Mouse (Mus musculus): ENCODE measurements around the gene Tent5b. TPM values are rescaled to one million over a fixed set of nuclear protein-coding genes. Genes with fewer than 3 reads are reported as not detected.

Gene Tent5b
- 4.6 TPM for polyA plus RNA-seq (2014; fragmentation: Illumina TruSeq; extraction: RNeasy Lipid Tissue Mini Kit (QIAGEN cat#74804); ENCODE audit: low read depth, low replicate concordance)

DNA sequence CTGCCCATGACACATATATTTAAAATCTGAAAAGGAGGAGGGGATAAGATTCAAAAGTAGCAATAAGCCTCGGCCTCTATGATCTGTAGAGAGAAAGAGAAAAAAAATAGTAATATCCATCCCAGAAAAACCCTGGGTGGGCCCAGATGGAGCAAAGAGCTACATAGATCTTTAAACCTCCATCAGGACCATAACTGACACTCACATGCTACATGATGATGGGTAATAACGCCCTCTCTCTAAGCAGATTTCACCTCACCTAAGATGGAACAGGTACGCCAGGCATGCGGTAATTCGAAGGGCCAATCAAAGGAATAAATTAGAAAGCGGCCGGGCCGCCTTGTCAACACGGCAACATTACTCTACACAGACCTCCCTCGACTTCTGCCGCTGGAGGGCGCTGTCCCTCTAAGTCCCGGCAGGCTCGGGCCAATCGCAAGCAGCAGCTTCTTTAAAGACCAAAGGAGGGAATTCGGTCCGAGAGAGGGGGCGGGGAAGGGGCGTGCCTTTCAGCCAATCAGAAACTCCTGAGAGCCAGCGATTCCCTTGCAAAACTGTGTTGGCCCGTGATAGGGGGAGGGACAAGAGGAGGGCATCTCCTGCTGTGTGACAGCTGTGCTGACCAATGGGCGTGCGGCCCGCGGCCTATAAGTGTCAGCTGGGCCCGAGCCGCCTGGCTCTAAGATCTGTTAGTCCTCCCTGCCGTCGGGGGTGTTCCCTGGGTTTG is at the start of gene Tent5b:
Gene Tent5b, plus strand, starts transcription at position 675 of the 727 bp plus-strand sequence.

GRCm38 (mm10) chr4:133498160-133498724 is 18.3 kb downstream of the Tent5b start, which contains the start of gene Trnp1:
Gene Trnp1 (minus strand): TSS chr4:133498550.

DNA sequence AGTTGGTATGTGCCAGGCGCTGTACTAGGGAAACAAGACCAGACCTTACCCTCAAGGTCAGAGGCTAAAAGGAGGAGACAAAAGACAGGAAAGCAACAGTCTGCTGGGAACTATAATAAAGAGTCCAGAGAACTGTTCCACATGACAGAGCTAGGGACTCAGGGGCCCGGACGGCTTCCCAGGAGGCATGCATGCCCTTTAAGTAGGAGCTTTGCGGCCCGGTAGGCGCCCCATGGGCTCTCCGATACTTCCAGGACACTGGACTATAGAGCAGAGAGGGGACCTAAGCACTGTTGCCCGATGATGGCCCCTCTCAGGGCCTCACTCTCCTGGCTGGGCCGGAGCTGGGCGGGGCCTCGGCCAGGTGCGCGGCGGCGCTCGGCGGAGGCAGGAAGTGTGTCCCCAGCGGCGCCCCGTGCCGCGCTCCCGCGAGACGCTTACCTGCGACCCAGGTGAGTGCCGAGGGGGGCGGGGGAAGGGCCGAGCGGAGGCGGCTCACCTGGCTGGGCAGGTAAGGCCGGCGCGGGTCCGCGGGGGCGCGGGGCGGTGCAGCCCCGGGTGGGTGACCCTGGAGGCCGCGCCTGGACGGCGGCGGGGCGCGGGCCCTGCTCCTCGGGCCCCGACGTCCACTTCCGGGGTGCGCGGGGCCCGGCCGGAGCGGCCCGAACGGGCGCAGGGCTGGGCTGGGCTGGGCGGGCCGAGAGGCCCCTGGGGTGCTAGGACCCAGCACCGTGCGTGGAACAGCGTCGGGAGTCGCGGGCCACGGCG is 38.9 kb downstream of the Tent5b start, which contains the start of gene Kdf1:
Gene Kdf1, plus strand, starts transcription at position 363 of the 768 bp plus-strand sequence.

Other genes starting within 250 kb of the Tent5b start
- gene Map3k6, start 239.3 kb upstream of the Tent5b start, polyA plus RNA-seq (2014; fragmentation: Illumina TruSeq; extraction: RNeasy Lipid Tissue Mini Kit (QIAGEN cat#74804); ENCODE audit: low read depth, low replicate concordance): 35.1 TPM
- 12.8 TPM for gene Sytl1, start 217.0 kb upstream of the Tent5b start, polyA plus RNA-seq (2014; fragmentation: Illumina TruSeq; extraction: RNeasy Lipid Tissue Mini Kit (QIAGEN cat#74804); ENCODE audit: low read depth, low replicate concordance)
- gene Tmem222, start 202.3 kb upstream of the Tent5b start, polyA plus RNA-seq (2014; fragmentation: Illumina TruSeq; extraction: RNeasy Lipid Tissue Mini Kit (QIAGEN cat#74804); ENCODE audit: low read depth, low replicate concordance): 67.4 TPM
- 28.1 TPM for gene Wdtc1, start 126.7 kb upstream of the Tent5b start, polyA plus RNA-seq (2014; fragmentation: Illumina TruSeq; extraction: RNeasy Lipid Tissue Mini Kit (QIAGEN cat#74804); ENCODE audit: low read depth, low replicate concordance)
- gene Slc9a1, start 110.4 kb upstream of the Tent5b start, polyA plus RNA-seq (2014; fragmentation: Illumina TruSeq; extraction: RNeasy Lipid Tissue Mini Kit (QIAGEN cat#74804); ENCODE audit: low read depth, low replicate concordance): 31.5 TPM
- 8.3 TPM for gene Trnp1, start 18.4 kb downstream of the Tent5b start, polyA plus RNA-seq (2014; fragmentation: Illumina TruSeq; extraction: RNeasy Lipid Tissue Mini Kit (QIAGEN cat#74804); ENCODE audit: low read depth, low replicate concordance)
- 23.6 TPM for gene Kdf1, start 38.8 kb downstream of the Tent5b start, polyA plus RNA-seq (2014; fragmentation: Illumina TruSeq; extraction: RNeasy Lipid Tissue Mini Kit (QIAGEN cat#74804); ENCODE audit: low read depth, low replicate concordance)
- 106 TPM for gene Nudc, start 65.9 kb downstream of the Tent5b start, polyA plus RNA-seq (2014; fragmentation: Illumina TruSeq; extraction: RNeasy Lipid Tissue Mini Kit (QIAGEN cat#74804); ENCODE audit: low read depth, low replicate concordance)
- gene Nr0b2, start 73.2 kb downstream of the Tent5b start, polyA plus RNA-seq (2014; fragmentation: Illumina TruSeq; extraction: RNeasy Lipid Tissue Mini Kit (QIAGEN cat#74804); ENCODE audit: low read depth, low replicate concordance): 0.29 TPM
- gene Gpatch3, start 94.6 kb downstream of the Tent5b start, polyA plus RNA-seq (2014; fragmentation: Illumina TruSeq; extraction: RNeasy Lipid Tissue Mini Kit (QIAGEN cat#74804); ENCODE audit: low read depth, low replicate concordance): 4.5 TPM
- 14.8 TPM for gene Gpn2, start 104.2 kb downstream of the Tent5b start, polyA plus RNA-seq (2014; fragmentation: Illumina TruSeq; extraction: RNeasy Lipid Tissue Mini Kit (QIAGEN cat#74804); ENCODE audit: low read depth, low replicate concordance)
- gene Sfn, start 122.0 kb downstream of the Tent5b start, polyA plus RNA-seq (2014; fragmentation: Illumina TruSeq; extraction: RNeasy Lipid Tissue Mini Kit (QIAGEN cat#74804); ENCODE audit: low read depth, low replicate concordance): 24.1 TPM
- 14.5 TPM for gene Zdhhc18, start 170.0 kb downstream of the Tent5b start, polyA plus RNA-seq (2014; fragmentation: Illumina TruSeq; extraction: RNeasy Lipid Tissue Mini Kit (QIAGEN cat#74804); ENCODE audit: low read depth, low replicate concordance)
- gene Pigv, start 192.5 kb downstream of the Tent5b start, polyA plus RNA-seq (2014; fragmentation: Illumina TruSeq; extraction: RNeasy Lipid Tissue Mini Kit (QIAGEN cat#74804); ENCODE audit: low read depth, low replicate concordance): 14.6 TPM